Mouse (Mus musculus) spleen, postnatal 10 days (tissue): ENCODE measurements around the gene Nfam1.

Experiments used
- DNase-seq, 2 experiments: peaks; one replicate each; pipeline ENCODE4 v3.0.0; 2021 to 2022; ENCODE audit warnings: low spot score in 2 of 2

The Nfam1 gene

DNA sequence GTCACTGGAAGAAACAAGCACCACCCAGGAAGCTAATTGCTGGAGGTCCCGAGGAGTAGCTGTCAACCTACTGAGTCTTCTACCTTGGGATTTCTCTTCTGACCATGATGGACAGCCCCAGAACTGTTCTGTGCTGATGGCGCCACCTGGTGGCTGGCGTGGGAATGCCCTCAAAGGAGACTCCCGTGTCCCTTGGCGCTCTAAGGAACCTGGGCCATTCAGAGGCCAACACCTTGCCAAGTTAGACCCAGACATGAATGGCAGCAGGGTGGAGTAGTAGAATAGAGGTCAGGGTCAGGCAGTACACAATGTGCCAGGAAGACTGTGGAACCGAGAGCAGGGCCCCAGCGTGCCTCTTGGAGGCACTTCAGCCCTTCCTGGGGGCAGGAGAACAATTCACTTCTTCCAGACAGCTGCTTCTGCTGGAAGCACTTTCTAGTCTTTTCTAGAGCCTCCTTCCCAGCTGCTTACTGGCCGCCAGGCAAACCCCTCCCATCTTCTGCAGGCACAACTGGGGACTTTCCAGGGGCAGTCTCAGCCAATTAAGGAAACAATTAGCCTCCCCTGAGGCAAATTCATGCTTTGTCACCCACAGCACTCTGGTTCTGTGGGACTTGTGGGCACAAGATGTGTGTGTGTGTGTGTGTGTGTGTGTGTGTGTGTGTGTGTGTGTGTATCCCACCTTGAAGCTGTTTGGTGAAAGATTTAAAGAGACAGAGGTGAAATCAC, 4.8 kb upstream of the Nfam1 start:
- peak; percentile 87 to 92 for DNase-seq

DNA sequence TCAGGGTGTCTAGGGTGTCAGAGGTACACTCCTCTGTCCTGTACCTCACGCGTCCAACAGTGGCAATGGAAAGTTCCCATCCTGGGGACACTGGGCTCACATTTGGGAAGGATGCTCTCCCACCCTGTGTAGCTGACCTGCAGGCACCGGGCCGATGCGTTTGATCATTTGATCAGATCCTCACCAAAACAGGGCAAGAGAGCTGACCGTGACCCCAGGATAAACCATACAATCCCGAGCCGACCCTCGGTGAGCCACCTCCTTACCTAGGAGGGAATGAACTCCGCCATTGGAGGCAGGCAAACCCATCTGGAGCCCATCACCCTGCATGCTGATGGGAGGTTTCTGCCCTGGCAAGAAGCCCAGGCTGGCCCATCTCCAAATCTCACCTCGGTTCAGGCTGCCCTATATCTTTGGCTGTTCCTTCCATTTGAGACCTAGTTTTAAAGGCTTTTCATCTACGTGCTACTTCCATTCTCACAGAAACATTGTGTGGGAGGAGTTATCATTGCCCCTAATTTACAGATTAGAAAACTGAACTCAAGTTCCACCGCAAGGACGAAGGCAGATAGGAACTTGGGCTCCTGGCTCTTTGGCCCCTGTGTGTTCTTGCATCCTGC, 3.9 kb upstream of the Nfam1 start:
- DNase-seq, result no peak

DNA sequence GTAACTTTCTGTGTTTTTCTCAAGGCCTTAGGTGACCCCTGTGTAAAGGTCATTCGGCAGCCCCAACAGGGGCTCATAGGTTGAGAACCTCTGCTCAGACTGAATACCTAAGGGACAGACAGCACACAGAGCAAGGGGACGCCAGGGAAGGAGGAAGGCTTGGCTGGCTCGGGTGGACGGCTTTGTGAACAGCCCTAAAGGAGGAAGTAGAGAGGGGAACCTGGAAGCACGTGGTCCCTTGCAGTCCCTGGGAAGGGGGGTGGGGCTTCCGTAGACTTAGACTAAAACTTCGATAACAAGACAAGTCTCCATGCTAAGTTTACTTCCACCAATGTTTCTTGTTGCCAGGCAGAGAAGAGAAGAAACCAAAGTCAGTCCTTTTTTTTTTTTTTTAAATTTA, 3.0 kb upstream of the Nfam1 start:
- DNase-seq, result peak in 1 of 2 experiments; percentile 76

DNA sequence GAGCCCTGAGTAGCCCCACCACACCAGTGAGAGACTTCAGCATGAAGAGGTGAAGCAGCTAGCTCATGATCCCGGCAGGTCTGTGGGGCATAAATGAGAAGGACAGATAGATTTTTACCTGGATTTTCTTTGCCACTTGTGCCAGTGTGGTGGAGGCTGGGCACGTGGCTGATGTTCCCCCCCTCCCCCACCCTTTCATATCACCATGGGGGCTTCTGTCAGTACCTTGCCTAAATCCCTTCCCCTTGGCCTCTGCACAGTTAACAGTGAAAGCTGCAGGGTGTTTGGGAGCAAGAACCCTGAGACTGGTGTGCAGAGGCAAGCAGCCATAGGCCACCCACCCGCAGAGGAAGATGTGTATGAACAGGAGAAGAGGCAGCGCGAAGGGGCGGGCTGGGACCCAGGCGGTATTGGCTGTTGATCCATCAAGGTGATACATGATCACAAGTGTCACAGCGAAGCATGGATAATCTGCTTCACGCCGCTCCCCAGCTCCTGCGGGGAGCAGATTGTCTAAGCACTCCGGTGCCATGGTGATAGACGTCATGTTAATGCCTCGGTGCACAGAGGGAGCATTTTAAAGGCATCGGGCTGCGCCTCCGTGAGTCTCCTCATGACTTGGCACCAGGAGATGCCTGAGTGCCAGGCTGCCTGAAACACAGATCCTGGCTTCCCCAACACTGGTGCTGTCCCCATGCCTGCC, 1.3 kb upstream of the Nfam1 start:
- no peak for DNase-seq

DNA sequence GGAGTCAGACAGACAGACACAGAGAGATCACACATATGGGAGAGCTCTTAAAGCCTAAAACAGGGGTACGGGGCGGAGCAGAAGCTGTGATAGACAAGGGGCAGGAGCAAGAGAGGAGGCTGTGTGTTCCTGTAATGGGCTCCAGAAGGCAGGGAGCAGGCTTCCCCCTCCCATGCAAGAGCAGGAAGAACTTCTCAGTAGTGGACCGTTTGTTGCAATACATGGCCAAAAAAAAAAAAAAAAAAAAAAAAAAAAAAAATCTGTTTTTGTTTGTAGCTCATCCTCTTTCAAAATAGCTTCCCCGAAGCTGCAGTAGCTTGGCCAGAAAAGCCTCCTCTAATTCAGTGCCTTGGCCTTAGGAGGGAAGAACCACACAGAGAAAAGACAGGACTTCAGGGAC, 2.2 kb downstream of the Nfam1 start:
- DNase-seq, result no peak

DNA sequence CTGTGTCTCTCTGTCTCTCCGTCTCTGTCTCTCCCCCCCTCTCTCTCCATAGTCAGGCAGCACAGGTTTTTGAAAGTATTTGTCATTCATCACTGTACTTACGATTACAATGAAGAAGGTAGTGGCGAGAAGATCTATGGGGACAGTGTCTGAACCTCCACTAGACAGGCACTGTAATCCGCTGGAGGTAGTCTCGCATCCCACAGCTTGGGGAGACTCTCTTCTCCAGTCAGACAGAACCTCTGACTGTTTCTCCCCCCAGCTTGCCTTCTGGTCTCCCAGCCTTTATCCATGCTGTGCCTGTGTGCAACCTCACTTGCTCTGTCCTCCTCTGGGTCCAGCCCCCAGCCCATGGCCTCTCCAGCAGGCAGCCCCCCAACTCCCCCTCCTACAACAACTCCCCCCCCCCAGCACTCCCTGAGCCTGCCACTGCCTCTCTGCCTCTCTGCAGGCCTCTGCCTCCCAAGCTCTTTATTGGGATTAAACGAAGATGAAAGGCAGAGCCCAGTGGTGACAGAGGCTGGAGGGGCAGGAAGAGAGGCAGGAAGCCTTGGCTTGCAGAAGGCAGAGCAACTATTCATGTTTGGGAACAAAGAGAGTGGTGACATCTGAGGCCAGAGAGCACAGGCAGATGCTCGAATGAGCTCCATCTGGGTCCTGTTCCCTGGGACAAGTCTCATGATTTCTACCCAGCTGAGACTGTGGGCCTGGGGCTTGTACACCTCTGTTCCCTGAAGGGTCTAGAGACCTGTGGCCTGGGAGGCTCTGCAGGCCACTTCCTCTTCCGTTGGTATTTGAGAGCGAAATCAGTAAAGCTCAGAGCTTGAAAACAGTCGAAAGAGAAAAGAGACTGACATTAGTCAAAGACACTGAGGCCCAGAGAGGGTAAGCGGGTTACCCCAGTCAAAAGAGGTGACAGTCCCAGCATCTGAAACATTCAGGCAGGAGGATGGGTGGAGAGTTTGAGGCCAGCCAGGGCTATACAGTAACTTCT, 3.1 kb downstream of the Nfam1 start:
- peak in 1 of 2 experiments; percentile 32 for DNase-seq

DNA sequence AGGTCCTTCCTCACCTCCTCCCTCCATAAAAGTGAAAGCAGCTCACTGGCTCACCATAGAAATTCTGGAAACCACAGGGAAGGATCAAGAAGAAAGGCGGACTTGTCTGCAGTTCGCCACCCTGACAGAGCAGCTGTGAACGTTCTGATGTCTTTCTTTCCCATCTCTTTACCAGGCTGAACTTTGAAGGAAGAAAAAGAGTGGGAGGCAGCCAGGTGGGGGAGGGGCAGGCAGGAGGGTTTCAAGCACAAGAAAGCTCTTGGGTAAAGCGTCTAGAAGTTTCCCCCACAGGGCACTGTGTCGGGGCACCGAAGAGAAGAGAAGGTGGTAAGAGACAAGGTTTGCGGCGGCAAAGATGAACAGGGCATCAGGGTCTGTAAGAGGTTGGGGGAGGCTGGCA, 7.0 kb downstream of the Nfam1 start:
- DNase-seq, result no peak

DNA sequence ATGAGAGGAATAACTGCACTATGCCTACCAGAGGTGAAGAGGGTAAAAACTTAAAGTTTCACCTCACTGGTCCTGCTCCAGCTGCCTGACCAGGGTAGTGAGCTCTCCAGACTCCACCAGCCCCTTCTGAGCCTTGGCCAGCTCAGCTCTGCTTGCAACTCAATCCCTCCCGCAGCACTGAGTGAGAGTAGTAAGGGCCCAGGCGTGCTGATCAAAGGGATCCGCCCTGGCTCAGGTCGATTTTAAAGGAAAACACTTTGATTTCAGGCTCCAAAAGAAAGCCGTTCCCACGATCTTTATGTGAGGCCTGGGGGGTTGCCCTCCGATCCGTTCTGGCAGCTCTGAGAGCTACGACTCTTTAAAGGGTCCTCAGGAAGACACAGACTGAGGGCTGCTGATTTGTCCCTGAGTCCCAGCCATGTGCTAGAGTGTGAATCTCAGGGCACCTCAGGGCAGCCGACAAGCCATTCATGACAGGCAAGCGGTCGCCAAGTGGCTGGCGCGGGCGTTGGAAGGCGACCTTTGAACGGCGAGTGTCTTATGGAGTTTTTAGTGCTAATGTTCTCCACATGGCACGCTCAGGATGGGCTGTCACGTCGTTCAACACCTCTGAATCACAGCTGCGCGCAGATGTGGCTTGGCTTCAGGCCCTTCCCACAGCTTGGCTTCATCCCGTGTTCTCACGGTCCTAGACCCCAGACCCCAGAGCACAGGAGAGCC, 7.9 kb downstream of the Nfam1 start:
- no peak for DNase-seq

DNA sequence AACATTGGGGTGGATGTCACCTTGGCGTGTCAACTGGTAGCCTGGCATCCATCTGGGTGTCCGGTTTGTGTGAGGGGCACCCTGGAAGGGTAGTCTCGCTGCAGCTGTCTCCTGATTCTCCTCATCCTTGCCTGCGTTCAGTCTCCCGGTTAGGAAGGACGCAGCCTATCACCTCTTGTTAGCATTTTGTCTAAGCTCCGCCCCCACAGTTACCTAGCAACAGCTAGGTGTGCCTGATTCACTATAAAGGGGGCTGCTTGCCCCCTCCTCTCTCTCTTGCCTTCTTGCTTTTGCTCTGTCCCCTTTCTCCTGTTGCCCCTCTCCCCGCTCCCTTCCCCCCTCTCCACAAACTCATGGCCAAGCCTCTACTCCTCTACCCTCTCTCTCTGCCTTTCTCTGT, 10.2 kb downstream of the Nfam1 start:
- no peak for DNase-seq

DNA sequence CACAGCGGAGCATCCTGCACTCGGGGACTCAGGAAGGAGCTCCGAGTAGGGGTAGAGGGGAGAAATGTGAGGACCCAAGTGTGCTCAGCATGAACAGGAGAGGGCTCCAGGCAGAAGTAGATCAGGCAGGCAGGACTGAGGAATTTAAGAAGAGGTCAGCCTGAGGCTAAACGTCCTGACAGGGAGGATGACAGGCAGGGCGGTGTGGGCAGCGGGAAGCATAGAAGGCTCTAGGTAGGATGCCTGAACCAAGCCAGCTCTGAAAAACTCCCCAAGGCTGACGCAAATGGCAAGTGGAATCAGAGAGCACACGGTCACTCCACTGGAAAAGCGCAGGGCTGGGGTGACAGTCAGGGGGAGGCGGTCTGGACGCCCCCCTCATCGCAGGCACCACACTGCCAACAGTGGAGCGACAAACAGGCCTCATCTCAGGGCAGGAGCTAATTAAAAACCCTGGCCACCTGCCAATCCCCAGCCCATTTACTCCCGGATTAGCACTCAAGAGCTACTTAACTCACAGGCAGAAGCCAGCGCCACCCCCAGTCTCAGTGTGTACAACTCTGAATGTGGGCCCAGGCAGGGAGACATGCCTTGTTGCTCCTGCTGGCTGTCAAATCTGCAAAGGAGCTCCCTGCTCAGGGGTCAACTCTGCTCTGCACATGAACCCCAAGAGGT, 22.0 kb downstream of the Nfam1 start:
- no peak for DNase-seq

DNA sequence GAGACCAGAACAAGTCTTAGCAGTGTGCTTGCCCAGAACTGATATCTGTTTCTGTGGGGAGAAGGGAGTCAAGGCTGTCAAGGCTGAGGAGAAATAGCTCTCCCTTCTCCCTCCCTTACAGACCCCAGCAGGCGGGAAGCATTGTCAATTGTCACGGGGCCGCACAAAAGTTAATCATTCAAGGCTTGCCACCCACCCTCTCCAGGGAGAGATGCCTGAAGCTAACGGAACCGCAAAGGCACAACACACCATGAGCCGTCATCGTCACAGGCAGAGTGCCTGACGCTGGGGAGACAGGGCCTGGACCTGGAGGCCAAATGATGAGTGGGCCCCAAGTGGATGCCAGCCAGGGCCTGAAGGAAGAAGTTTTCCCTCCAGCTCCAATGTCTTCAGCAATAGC, 22.7 kb downstream of the Nfam1 start:
- no peak for DNase-seq

DNA sequence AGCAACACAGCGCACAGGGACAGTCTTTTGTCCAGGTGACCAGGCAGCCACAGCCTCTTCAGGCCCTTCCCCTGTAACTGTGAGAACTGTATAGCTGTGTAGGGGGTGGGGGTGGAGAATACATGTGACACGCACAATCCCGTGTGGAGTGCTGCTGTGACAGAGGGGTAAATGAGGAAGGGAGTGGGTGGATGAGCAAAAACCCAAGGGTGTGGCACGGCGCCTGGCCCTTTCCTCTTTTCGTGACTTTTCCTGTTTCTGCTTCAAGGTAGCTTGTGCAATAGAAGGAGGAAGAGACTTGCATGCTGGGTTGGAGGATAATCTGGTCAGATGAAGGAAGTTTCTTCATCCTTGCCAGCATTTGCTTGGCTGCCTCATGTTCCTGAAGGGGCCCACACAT, 23.6 kb downstream of the Nfam1 start:
- DNase-seq, result no peak

DNA sequence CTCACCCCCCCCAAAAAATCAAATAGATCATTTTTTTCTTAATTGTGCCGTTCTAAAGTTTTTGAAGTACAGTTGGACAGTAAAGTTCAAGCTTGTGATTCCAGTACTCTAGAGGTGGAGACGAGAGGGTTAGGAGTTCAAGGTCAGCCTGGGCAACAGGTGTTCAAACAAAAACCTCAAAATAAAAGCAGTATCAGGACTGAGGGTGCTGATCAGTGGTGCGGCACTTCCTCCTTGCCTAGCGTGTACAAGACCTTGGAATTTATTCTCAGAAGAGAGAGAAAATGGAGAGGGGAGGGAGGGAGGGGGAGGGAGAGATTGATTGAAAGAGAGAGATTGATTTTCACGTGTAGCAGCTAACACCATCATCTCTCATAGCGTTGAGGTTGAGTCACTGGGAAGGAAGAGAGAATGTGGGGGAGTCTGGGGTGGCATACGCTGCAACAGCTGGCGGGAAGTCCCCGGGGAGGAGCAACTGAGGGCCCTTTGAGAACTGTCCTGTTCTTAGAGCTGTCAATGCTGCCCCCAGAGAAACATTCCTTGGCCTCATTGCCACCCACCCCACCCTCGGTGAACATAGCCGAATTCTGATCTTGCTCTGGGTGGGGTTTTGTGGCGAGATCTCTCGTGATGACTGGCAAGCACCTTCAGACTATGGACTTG, 24.2 kb downstream of the Nfam1 start:
- DNase-seq, result peak in 1 of 2 experiments; percentile 72

DNA sequence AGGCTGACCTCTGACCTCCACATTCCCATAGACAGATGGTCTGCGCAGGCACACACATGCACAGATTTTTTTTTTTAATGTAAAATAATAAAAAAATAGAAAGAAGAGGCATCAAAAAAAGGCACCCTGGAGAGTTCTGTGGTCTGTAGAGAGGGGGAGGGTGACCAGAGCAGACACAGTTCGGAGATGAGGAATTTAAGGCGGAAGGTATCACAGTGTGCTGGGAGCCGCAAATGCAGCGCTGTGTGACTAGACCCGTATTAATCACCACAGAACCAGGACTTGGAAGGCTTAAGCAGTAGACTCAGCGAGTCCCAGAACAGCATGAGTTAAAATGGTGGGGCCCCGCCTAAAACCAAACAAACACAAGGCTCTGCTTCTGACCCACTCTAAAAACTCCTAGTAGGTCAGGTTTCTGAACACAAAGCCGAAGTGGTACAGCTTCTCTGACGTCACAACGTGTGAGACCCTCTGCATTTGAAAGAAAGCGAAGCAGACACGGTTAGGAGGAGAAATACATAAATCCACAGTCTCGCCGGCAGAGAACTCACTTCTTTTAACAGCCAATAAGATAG, 25.7 kb downstream of the Nfam1 start:
- DNase-seq, result no peak

DNA sequence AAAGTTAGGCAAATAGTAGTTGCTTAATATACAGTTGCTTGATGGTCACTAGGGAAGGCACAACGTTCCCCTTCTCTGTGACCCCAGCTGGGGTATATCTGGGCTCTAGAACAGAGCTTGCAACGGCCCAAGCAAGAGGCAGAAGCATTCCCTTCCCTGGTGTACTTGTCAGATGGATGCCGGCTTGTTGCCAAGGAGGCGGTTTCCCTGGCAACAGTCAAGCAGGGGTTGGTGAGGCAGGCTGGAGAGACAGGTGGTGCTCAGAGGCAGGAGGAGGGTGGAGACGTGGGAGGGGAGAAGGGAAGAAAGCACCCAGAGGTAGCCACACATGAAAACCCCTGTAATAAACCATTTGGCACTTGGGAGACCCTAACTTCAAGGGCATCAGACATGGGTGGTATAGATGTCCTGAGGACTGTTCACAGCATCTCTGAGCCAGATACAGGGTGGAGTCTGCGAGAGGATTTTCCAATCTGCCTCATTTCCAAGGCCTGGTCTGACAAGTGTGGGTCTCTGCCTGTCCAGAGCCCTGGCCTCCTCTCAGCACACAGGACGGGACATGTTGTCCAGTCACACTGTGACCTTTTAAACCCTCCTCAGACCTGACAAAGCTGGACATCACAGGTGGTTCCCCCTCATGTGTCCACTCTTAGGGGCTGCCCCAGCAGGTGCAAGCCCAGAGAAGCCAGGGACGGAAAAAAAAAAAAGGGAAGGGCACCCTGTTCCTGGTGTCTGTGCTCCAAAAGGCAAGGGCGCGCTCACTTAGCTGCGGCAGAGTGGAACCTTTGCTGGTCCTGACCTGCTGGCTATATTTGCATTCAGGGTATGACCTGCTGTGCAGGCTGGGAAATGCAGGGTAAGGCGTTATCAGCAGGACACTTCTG, 30.2 kb downstream of the Nfam1 start:
- DNase-seq, result no peak

DNA sequence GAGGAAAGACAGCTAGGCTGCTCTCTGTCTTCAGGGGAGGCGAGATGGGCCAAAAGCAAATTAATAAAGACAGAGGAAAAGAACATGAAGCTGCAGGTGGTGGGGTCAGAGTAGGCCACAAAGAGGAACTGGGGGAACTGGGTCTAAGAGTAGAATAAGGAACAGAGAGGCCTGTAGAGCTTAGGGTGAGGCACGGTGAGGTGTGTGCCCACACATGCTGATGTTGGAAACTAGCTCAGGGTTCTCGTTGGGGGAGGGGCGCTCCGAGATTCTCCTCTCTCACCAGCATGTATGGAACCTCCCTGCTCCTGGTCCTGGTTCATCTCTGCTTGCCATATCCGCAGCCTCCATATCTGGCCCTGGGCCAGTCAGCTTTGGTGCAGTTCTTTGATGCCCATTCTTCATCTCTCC, 34.3 kb downstream of the Nfam1 start:
- DNase-seq, result peak in 1 of 2 experiments; percentile 72

DNA sequence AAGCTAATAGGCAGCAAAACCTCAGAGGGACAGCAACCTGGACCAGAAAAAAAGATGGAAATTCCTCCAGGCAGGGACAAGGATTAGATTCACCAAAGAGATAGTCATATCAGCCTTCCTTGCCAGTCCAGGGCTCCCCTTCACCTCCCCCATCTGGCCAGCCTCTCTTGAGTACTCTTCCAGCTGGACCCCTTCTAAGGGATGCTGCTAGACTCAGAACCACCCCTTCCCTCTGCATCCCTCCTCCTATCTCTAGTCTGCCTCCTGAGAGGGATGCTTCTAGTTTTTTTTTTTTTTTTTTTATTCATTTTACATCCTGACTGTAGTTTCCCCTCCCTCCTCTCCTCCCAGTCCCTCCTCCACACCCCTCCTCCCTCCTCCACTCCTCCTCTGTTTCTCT, 36.7 kb downstream of the Nfam1 start:
- DNase-seq, result no peak

DNA sequence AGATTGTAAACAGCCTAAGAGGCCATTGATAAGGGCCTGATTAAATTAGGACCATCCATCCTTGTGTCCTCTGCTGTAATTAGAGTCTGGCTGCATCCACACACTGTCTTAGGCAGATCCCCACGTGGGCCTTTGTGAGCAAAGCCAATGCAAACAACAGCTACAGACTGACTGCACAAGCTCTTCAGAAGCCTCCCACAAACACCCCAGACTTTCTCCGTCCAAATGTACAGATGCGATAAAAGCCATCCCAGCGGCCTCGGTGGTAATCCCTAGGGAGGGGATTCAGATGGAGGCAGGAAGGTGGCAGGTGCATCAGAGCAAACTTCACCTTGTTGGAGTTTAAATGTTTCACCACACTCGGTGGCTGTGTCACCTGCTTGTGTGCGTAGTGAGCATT, 37.9 kb downstream of the Nfam1 start:
- no peak for DNase-seq

DNA sequence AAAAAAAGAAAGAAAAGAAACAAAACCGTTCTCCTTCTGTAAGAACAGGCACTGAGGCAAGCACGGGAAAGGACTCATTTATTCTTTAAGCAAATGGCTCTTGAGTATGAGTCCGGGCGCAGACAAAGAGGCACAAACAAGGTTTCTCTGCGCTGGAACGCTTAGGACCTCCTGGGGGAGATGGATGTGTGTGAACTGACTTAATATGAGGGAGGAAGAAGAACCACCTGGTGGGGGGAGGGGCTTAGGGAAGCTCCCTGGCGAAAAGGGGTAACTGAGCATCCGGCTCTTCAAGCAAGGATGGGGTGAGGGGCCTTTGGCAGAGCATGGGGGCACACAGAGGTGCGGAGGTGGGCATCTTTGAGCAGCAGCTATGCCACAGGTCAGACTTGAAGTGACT, 40.2 kb downstream of the Nfam1 start:
- DNase-seq, result no peak
